In genomic region chr12:84851403-84852040, GRCm38 (mm10) we compare ENCODE assay signal across 10 mouse cellular contexts.
DNase-seq lines count a peak whose midpoint lies in the region.
"Had no signal": no experiment of that assay in that cellular context is flagged by ENCODE, and none has a peak within 500 bp of the region (broad histone marks: within the 10 kb centered on the region; RNA-seq: fewer than 3 reads in every experiment).

No protein-coding gene starts in this region.

- peak; percentile 31 for DNase-seq in kidney, postnatal 14 days
- DNase-seq in kidney, adult 18-20 months = no peak
- DNase-seq in adipocyte (ENCODE audit: low spot score) = peak; percentile 63
- peak; percentile 64 for DNase-seq in heart, adult 9 months (ENCODE audit: low spot score in 2 of 2)
- peak; percentile 90 for DNase-seq in lung, postnatal 10 days
- DNase-seq in layer of hippocampus, adult 9-11 months = no peak
- DNase-seq in urinary bladder, postnatal 25 days (ENCODE audit: low spot score) = no peak
- DNase-seq: cerebellum, postnatal 36 days; right cerebral cortex, postnatal 14 days; thymus, postnatal 36 days had no signal

Comparison
In these comparisons a context has a peak if more than half of its experiments do, and no peak if none do; other contexts are left out.
1. DNase-seq: peak in kidney, postnatal 14 days (single experiment), adipocyte (single experiment), heart, adult 9 months (2 of 2) and lung, postnatal 10 days (single experiment); none in kidney, adult 18-20 months (single experiment), layer of hippocampus, adult 9-11 months (single experiment) and urinary bladder, postnatal 25 days (single experiment).